Mouse (Mus musculus) left cerebral cortex, postnatal 14 days (tissue): Measurements from ENCODE around the gene Fgf18. TPM values are rescaled to one million over a fixed set of nuclear protein-coding genes. Genes with fewer than 3 reads are reported as not detected.

Source experiments
- DNase-seq, 2 experiments: peaks; one replicate each; pipeline ENCODE4 v3.0.0; 2021 to 2022; ENCODE audit warnings: low spot score in 2 of 2, mixed read lengths in 1 of 2
- intact Hi-C: fragments of 180-260 bp; cut with DNase I; formaldehyde crosslinking; loops from one replicate; pipeline ENCODE4 v1.15.1; 2025
- total RNA-seq, 2 experiments: library from RNA; stranded (reverse); gene quantifications; 2 replicates each; pipeline ENCODE4 v1.2.3; 2021

Gene Fgf18
- total RNA-seq, 2 experiments from 2014 or later = 2.5 to 3.7 TPM

DNA sequence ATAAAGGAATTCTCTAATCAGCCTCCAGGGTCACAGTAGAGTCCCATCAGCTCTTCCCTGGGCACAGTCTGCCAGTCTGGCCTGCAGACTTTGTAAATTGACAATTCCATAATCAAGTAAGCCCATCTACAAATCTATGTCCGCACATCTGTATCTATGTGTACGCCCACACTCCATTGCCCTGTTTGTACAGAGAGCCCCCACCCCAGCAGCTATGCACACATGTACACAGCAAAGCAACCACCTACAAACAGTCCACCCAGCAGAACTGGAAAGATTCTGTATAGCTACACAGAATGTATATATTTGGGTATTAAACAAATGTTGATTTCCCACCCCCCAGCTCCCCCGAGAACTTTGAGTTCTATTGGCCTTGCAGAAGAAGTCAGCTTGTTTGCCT, 62.1 kb downstream of the Fgf18 start:
- intact Hi-C loops = no loop called here
- DNase-seq = no peak

DNA sequence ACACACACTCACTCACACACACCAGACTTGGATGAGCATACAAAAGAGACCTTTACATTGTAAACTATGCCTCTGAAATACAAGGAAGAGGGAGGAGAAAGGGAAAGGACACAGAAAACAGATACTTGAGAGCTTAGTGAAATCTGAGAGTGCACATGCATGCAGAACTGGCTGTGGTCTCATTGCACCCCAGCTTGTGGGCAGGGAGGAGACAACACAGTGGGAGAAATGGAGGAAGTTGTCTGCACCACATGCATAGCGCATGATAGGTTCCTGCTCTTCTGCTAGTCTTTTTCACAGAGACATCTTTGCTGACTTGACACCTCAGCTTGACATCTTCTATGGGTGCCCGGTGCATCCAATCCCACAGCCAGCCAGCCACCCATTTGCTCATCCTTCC, 63.2 kb downstream of the Fgf18 start:
- intact Hi-C loops = no loop called here
- no peak for DNase-seq

DNA sequence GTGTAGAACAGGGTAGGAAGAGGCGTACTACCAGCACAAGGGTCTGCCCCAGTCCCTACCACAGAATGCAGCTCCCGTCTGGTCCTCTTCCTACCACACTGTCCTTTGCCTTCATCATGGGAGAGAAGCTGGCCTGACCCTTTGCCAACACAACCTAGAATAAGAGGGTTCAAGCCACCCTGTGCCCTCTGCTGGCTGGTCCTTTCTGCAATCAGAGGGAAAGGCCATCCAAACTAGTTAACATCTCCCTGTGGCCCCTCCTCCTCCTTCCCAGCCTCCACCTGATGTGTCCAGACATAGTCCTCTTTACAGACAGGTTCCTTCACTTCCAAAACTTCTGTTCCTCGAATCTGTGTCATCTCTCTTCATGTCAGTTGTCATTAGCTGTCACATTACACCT, 66.0 kb downstream of the Fgf18 start:
- no peak for DNase-seq
- intact Hi-C loops = no loop called here

DNA sequence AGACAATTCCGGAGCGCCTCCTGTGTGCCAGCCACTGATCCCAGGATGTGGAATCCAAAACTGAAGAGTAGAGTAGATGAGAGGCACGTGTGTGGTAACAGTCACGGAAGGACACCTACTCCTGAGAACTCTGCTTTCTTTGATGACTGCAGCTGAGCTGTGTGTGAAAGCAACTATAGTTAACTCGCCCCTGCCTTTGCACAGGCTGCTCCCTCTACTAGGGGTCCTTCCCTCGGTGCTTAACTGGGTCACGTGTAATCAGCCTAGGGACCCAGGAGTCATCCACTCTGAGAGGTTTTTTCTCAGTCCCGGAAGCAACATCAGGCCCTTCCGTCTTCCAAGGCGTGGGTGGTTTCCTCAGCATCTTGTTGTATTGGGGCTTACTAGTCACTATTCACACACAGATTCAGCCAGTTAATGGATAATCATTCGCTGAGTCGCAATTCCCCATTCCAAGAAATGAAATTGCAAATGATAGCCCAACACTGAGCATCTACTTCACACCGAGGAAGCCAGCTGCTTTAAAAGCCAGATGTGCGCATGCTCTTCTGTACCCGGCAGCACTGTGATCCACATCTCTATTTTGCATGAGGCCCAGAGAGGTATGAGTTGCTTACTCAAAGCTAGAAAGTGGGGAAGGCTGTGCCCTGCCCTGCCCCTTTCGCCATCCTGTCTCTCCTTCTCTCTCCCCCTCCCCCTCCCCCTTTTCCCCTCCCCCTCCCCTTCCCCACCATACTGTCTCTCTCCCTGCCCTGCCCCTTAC, 67.0 kb downstream of the Fgf18 start:
- DNase-seq = peak in 1 of 2 experiments; percentile 37
- intact Hi-C loops = no loop called here

DNA sequence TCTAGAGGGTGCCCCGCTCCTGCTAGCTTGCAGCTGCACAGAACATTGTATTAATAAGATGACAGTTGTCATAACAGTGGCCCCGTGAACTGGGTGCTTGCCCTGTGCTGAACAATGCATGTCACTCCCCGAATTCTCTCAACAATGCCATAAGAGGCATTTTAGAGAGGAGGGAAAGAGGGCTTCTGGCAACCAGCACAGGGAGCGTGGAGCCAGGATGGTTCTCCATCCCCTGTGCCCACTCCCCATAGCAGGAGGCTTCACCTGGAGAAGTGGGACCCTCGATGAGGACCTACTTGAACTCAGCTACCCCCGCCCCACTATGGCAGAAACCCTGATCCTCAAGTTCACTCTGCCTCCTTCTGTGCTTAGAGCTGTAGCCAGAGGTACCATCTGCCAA, 67.8 kb downstream of the Fgf18 start:
- intact Hi-C loops = no loop called here
- no peak for DNase-seq

DNA sequence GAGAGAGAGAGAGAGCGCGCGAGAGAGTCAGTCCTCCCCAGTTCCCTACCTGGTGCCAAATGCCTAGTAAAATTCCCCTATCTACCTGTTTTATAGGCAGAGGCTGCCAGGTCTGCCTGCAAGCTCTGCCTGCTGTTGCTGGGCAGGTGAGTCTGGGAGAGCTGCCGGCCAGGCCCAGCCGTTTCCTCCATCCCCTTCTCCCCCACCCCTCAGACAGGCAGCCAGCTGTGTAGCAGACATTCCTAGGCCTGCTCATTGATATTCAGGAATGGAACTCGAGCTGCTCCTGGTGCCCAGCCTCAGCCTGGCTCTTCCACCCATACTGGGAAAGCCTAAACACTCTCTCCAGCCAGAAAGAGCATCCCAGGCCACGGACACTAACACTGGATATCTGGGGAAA, 69.2 kb downstream of the Fgf18 start:
- DNase-seq = no peak
- intact Hi-C loops = no loop called here

DNA sequence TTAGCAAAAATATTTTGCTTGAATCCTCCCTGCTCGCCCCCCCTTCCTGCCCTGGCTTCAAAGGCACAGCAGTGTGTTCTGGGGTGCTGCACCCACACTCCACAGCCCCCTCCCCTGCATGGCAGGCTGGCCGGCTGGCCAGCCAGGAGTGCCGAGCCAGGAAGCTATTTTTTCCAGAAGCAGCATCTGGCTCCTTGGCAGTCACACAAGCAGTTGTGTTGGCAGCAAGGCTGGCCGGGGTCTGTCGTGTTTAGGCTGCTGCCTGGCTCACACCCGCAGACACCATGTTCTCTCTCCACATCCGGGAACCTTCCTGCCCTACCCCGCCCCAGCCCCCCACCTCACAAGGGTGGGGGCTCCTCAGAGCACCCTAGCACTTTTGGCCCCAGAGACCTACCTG, 71.9 kb downstream of the Fgf18 start:
- DNase-seq = peak; percentile 54 to 70
- intact Hi-C loops = no loop called here

DNA sequence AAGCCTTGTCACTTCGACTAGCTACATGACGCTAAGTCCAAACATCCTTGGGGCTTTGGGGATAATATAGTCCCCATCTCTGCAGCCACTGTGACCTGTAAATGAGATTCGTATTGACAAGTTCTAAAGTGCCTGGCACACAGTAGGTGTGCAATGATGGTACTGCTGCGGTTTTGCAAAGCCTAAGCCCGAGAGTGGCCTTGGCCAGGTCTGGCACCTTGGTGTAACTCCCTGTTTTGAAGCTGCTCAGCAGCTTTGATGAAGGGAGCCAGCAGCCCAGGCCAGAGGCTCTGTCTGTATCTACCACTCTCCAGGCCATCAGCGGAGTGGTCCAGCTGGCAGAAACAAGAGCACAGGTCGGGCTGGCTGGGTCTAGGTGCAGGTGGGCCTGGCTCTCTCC, 72.7 kb downstream of the Fgf18 start:
- intact Hi-C loops = no loop called here
- no peak for DNase-seq

DNA sequence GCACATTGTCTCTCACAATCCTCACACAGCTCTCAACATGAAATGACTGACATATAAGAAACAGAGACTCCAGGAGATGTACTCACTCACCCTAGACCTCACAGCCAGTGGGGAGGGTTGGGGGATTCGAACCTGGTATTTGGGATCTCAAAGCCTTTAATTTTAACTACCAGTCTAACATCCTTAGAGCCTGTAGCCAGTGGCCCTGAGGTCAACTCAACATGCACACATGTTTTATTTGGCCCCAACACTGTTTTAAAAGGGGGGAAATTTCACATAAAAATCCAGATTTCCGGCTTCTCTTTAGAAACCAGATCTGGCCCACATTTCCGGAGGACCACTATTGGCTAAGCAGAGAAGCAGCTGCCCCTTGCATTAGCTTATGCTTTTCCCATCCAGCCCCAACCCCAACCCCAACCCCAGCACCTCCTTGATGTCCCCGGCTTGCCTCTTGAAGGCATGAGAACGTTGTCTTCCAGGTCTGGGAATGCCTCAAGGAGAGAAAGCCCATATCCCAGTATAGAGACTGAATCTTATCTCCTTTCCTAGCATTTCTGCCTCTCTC, 75.8 kb downstream of the Fgf18 start:
- DNase-seq = no peak
- intact Hi-C loops = no loop called here

DNA sequence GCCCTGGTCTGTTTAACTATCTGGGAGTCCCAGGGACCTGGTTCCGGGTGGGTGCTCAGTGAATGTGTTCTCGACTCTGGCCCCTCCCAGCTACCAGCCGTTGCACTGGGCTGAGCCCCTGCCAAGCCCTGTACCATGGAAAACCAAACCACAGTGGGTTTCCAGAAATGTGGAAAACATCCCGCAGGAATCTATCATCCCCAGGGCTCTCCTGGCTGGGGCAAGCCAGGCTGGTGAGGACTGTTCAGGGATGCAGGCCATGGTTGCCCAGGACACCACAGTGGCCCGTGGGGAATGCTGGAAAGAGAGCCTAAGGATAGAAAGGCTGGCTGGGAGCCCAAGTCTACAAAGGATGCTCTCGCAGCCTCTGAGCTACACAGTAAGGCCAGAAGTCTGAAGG, 76.7 kb downstream of the Fgf18 start:
- intact Hi-C loops = no loop called here
- peak; percentile 49 to 54 for DNase-seq

Other genes starting within 250 kb of the Fgf18 start
- 100 to 1,000 TPM; 157 to 166 TPM for gene Npm1, start 15.8 kb upstream of the Fgf18 start, total RNA-seq
- gene Tlx3, start 56.2 kb upstream of the Fgf18 start, total RNA-seq = not detected
- gene Gm12117, start 129.3 kb upstream of the Fgf18 start, total RNA-seq = not detected